Mouse (Mus musculus): ENCODE measurements around the gene Slc35g1.
"Not testable (repeated sequence)": the region's sequence is repeated elsewhere in the genome, so short reads cannot be mapped to it uniquely, and the experiment has no call there.

The Slc35g1 gene

DNA sequence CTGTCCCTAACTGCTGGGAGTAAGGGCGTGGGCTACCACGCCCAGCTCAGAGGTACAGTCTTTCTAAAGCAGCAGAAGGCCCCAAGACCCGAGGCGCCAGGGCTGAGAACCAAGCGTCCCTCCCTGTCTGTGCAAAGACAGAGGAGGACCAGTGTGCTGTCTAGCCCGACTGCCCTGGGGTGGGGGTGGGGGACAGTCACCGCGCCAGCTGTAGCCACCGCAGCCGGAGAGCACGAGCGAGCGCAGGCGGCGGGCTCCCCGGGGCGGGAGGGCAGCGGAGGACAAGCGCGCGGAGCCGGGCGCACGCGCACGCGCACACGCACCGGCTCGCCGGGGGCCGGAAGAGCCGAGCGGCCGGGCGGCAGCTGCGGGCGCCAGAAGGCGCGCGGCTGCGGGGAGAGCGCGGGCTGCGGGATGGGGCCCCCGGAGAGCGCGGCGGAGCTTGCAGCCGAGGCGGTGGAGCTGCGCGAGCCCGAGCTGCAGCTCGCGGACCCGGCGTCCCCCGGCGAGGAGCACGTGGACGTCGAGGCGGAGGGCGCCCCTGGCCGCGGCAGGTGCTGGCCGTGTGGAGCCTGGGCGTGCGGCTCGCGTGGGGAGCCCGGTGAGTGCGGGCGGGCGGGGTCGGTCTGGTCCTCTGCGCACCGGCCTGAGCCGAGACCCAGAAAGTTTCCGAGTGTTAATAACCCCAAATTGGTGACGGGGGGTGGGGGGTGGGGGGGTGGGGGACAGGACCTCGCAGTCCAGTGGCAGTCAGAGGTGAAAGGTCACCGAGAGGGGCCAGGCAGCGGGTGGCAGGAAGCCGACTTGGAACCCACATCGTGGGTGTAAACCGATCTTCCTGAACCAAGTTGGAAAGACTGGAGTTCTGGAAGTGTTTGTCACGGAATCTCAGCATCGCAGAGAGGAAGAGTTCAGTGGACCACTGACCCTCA is at the start of gene Slc35g1:
TSS of gene Slc35g1 (plus strand) at position 280 of the 932 bp plus-strand sequence.
- DNase-seq = peak; percentile 62 to 76

GRCm38 (mm10) chr19:38348271-38349012 is 47.3 kb upstream of the Slc35g1 start:
- peak; percentile 36 to 65 for DNase-seq

- DNase-seq = no peak
Measured at GRCm38 (mm10) chr19:38349013-38349341, 46.8 kb upstream of the Slc35g1 start.

GRCm38 (mm10) chr19:38351202-38351601 is 44.6 kb upstream of the Slc35g1 start:
- no peak for DNase-seq

DNA sequence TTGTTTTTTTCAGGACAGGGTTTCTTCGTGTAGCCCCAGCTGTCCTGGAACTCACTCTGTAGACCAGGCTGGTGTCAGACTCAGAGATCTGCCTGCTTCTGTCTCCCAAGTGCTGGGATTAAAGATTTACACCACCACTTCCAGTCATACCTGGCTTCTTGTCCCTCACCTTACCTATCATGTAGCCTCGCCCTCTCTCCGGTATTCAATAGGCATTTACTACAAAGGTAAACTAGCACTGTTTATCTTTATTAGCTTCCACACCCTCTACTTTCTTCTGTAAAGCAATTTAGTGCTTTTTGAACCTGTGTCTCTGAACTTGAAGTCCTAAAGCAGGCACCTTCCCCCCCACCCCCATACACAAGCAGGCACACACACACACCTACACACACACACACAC is 44.1 kb upstream of the Slc35g1 start:
- DNase-seq = no peak

GRCm38 (mm10) chr19:38352495-38353130 is 43.2 kb upstream of the Slc35g1 start:
- peak; percentile 20 to 37 for DNase-seq

DNA sequence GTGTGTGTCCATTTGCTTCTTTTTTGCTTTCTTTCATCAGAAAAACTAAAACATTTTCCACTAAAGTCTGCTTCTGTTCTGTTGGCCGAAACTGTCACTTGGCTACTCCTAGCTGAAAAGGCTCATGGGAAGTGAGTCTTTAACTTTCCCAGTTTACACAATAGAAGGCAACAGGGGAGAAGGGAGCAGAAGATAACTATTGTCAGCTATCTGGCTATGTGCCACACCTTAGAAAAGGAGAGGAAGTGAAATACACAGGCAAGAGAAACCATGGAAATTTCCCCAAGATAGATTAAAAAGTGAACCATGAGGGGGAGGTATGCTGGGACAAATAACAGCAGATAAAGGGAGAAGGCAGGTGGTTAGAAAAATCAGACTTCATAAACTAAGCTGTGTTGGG is 41.5 kb upstream of the Slc35g1 start:
- DNase-seq = no peak

GRCm38 (mm10) chr19:38354819-38355360 is 40.9 kb upstream of the Slc35g1 start:
- DNase-seq = no peak

GRCm38 (mm10) chr19:38356211-38356828 is 39.5 kb upstream of the Slc35g1 start:
- DNase-seq = no peak

DNA sequence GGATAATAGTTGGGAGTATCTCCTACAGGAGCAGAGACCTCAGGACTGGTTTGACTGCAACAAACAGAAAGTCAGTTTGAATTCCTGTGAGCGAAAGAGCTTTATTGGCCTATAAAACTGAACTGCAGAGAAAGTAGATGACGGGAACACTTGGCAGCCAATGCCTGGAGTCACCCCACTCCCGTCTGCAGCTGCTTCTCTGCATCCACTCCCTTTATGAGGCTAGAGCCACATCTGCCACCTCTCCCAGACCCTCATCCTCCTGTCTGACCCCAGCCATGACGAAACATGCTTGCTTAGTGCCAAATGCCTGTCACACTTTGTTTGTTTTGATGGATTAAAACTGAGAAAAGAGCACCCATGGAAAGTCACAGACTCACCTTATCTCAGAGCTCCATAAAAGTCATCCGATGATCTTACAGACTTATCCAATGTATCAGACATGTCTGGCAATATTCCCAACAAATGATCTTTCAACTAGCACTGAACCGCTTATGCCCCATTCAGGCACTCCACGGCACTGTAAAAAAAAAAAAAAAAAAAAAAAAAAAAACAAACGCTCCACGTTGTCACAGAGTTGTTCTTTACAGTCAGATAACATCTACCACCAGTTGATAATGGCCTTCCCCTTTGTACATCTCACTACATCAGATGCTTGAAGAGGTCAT is 37.7 kb upstream of the Slc35g1 start:
- peak in 1 of 2 experiments; percentile 31 for DNase-seq

- no peak for DNase-seq
Measured at GRCm38 (mm10) chr19:38359287-38359686, 36.5 kb upstream of the Slc35g1 start.

DNA sequence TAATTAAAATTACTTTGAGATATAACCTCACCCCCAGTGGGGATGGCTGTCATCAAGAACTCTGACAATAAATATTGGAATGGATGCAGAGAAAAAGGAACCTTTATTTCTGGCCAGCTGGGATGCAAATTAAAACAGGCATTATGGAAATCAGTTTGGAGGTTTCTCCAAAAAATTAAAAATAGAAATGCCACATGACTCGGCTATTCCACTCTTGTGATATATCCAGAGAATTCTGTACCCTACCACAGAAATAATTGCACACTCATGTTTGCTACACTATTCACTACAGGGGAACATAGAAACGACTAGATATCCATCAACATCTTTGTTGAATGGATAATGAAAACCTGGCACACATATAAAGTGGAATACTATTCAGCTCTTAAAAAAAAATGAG is 33.9 kb upstream of the Slc35g1 start:
- no peak for DNase-seq

DNA sequence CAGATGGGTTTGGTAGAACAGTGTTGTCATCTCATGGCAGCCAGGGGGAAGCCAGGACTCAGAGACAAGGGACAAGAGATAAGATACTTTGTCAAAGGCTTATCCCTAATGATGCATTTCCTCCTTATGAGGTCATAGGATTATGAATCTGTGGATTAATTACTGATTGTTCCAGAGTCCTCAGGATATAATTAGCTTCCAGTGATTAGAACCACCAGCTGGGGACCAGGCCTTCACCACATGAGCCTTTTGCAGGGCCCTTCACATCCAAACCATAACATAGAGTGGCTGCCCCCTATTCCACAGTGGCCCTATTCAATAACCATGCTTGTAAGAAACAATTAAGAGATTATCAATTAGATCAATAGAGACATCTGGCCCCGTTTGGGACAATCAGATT is 32.4 kb upstream of the Slc35g1 start:
- no peak for DNase-seq

- DNase-seq = no peak
Measured at GRCm38 (mm10) chr19:38363879-38364659, 31.7 kb upstream of the Slc35g1 start.

DNA sequence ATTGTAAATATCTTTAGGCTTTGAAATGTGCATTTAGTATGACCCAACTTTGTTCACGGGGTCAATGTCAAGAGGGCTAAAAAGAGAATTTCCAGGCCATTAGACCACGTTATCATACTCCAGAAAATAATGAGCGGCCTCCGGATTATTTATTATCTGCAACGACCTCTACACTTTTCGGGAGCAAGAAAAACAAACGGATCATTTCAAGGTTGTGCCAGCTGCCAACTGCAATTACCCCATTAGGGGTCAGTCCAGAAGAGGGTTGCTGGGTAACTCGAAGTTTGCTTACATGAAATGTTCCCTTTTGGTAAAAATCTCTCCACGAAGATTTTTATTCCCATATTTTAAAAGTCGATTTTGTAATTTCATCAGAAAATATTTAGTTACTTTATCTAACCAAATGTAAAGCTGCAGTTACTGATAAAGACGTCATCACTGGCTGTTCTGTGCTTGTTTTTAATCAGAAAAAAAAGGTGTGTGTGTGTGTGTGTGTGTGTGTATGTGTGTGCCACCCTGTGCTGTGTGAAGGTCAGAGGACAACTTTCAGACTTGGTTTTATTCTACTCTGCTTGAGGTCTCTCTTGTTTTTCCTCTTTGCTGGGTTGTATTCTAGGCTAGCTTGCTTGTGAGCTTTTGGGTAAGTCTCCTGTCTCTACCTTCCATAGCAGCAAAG is 30.7 kb upstream of the Slc35g1 start:
- no peak for DNase-seq

GRCm38 (mm10) chr19:38372460-38373102 is 23.2 kb upstream of the Slc35g1 start:
- DNase-seq = peak; percentile 42 to 61

DNA sequence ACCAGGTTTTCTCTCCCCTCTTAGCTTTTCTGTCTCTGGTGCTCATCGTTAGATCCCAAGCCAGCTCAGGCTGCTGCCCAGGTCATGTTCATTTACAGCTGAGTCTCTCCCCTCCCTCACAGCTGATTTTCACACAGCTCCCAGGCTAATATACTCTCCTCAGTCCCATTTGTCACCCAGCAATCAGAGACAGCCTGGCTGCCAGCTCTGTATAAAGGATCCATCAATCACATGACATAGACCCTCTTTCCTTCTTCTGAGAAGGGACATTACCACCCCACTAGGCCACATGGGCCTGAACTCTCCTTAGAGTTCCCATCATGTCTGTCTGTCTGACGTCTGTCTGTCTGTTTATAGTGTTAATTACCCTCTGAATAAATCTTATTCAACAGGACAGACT is 22.4 kb upstream of the Slc35g1 start:
- DNase-seq = no peak

DNA sequence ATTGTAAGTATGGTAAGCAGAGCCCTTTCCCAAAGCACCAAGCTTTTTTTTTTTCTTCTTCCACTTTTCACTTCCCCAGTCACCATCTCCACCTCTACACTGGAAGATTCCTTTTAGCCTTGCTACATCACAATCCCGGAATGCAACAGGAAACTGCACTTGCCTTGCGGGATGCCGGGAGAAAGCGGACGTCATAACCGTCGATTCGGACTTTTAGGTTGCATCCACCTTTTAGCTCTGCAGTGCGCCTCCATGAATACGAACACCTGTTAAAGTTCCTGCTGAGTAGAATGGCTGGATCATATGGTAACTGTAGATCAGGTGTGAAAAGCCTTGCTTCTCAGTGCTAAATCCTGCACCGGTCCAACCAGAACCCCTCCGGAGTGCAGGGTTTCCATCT is 12.0 kb upstream of the Slc35g1 start:
- no peak for DNase-seq

GRCm38 (mm10) chr19:38387021-38387420 is 8.8 kb upstream of the Slc35g1 start:
- not testable (repeated sequence) for DNase-seq

GRCm38 (mm10) chr19:38387835-38388234 is 7.9 kb upstream of the Slc35g1 start:
- DNase-seq = no peak

Data from kidney, postnatal 4 days (tissue).